Mouse (Mus musculus) lung, postnatal 10 days (tissue): ENCODE data around the gene Ptpdc1.

ENCODE experiments used
- DNase-seq: peaks from one replicate; pipeline ENCODE4 v3.0.0; 2021

Ptpdc1 gene

DNA sequence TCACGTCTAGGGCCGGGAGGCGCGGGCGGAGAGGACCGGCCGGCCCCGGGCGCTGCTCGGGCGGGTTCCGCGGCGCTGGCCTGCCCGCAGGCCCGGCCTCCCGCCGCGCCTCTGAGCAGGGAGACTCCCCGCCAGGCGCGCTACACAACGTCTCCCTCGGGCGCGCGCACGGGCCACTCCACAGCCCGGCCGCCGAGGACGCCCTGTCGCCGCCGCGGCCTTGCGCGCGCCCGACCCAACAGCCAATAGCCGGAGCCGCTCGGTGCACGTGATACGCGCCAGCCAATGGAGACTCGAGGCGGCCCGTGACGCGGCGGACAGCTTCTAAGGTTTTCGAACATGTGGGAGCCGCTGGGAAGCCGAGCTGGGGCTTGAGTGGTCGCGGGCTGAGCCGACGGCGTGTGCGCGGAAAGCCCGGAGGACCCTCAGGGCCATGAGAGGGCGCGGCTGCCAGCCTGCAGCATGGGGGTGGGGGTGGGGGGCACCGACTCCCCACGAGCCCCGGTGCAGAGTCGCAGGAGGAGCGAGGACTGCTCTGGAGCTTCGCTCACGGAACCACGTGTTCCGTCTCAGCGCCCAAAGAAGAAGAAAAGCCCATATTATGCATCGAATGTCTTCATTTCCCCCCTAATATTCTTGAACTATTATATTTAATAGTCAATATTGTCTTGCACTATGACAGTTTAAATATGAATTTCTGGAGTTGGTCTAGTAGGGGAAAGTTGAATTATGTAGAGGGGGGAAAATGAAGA, at the start of gene Ptpdc1:
Gene Ptpdc1, minus strand, starts transcription at position 232 of the 752 bp plus-strand sequence.
- peak; percentile 98 for DNase-seq

DNA sequence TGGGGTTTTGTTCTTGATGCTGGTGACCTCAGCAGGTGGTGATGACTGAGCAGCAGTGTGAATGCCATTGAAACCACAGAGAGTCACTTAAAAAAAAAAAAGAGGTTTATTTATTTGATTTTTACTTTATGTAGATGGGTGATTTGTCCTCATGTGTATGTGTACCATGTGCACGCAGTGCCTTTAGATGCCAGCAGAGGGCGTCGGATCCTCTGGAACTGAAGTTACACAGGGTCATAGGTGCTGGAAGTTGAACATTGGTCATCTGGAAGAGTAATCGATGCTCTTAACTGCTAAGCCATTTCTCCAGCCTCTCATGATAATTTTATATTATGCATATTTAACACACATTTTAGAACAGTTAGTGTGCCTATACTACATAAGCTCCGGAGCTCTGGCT, 49.1 kb upstream of the Ptpdc1 start:
- DNase-seq = no peak

DNA sequence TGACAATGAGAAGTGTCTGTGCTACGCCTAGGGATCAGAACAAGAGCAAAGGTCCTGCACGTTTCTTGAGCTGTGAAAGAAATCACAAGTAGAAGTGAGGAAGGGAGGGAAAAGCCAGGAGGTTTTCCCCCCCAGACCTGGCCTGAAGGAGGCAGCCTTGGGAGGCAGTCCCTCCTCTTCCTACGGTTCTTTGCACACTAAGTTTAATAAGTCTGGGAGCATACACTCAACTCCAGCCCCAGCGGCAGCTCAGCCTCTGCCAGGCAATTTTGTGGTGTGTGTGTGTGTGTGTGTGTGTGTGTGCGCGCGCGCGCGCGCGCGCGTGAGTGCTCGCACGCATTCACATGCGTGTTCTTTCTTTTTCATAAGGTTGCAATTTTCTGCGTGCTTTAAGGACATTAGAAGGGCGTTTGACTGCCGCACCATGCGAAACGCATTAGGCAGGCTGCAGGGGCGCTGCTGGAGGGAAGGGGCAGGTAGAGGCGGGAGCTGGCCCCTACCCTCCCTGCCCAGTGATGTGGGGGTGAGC, 46.9 kb upstream of the Ptpdc1 start:
- DNase-seq = no peak

DNA sequence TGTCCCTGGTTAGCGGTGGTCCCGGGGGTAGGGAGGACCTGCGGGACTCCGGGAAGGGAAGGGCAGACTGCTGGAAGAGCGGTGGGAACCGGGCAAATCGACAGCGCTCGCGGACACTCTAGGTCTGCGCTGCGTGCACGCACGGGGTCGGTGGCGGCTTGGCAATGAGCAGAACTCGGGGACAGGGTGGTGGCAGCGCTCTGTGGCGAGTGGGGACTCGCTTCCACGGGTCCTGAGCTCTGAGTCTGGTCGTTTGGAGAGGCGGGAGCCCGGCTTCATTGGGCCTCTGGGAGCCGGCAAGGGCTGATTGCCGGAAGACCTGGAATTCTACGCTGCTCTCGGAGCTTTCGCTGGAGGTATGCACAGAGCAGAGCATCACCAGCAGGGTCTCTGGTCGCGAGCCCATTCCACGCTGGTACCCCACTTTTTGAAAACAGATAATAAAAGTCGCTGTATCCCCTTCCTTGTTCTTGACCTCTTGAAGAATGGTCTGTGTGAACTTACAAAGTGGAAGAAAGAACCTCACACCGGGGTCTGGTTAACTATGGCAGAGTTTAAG, 43.6 kb upstream of the Ptpdc1 start:
- DNase-seq = no peak

DNA sequence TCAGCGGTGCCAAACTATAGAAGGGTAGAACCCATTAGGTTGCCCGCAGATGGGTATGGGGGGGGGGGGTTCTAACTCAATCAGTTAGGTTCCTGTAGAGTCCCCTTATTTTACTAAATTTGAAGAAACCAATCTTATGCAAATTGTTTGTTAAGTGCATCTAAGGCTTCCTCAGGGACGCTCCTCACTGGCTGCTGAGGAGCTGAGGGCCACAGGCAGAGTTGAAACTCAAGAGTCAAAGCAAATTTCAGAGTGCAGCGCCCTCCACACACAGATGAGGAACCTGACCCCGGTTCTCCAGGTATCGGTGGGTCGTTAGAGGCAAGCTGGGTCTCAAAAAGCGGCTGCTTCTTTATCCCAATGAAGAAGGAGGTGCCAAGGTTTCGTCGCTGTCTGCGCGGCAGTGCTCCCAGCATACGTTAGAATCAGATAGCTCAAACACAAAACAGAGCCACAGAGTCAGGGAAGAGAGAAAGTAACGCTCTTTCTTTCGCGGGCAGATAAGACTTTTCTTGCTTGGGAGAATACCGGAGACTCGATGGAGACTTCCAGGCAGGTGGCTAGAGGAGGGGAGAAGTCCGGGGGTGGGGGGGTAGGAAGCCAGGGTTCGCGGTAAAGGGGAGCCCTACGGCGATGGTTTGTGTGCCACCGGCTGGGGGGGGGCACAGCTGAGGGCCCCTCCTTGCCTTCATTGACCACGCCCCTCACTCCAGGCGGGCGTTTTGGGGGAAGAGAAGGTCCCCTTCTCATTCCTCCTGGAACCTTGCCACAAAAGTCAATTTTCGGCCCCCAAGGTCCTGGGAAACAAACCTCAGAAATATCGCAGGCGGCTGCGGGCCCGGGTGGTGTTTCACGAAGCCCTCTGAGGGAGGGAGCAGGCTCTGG, 42.9 kb upstream of the Ptpdc1 start:
- DNase-seq = no peak

DNA sequence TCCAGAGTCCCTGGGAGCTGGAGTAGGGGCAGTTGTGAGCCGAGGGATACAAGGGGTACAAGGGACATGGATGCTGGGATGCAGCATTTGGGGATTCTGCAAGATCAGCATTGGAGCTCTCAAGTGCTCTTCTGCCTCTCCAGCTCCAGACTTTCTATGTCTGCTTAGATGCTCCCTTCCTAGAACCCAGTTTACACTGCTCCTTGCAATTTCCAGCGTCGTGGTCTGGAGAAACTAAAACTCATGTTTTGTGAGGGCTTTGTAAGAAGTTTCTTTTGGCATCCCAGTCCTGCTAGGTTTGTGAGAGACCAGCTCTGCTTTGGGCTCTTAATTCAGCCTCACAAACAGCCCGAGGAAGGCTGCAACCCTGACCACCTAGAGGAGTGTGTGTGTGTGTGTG, 42.0 kb upstream of the Ptpdc1 start:
- DNase-seq = no peak

DNA sequence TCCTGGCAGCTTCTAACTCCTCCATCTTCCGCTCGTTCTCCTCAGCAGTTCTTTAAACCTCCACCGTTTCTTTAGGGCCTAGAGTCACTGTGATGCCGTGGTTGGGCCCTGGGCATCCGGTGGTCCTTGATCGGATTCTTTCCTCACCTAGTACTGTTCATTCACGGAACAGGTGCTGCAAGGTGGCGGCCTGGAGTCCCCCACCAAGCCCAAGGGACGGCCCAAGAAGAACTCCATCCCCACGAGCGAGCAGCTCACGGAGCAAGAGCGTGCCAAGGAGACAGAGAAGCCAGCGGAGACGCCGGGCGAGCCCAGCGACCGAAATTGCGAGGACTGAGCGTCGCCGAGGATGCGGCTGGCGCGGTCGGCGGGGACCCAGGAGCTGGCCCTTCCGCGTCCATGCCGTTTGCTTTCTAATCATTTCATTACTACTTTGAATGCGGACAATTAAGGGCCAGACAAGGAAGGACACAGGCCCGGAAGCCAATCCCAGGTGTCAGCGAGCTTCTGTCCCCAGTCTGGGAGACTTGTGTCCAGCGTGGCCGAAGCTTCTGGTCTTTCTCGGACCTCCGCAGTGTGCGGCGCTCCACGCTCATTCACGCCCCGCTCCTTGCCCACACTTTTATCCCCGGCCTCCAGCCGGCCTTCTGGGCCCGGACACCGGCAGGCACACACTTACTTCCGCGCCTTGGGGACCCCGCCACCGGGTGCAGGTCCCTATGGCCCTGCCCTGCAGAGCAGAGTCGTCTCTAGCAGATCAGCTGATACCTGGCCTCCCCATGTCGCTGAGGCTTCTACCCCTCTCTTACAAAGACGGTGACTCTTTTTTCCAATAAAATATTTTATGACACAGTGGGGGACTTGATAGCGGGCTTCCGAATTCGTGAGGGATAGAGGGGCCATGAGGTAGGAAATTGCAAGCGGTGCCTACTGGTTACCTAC, 40.5 kb upstream of the Ptpdc1 start:
- no peak for DNase-seq

DNA sequence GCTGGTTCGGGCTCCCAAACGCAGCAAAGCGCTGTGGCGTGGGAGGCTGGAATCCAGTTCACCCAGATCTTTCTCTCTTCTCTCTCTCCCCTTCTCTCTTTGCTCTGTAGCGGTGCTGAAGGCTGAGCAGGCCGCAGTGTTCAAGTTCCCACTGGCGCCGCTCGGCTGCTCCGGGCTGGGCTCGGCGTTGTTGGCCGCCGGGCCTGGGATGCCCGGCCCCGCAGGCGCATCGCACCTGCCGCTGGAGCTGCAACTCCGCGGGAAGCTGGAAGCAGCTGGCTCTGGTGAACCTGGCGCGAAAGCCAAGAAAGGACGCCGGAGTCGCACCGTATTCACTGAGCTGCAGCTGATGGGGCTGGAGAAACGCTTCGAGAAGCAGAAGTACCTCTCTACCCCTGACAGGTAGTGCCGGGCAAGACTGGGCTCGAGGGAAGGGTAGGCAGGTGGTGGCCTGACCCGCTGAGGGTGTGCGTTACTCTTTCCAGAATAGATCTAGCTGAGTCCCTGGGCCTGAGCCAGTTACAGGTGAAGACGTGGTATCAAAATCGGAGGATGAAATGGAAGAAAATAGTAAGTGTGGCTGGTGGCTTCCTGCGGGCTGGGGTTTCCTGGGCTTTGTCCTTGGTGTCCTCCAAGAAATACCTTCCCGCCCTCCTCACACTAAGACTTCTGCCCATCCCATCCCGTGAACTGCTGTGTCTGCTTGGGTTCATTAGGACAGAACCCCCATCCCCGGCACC, 39.6 kb upstream of the Ptpdc1 start:
- DNase-seq = no peak

DNA sequence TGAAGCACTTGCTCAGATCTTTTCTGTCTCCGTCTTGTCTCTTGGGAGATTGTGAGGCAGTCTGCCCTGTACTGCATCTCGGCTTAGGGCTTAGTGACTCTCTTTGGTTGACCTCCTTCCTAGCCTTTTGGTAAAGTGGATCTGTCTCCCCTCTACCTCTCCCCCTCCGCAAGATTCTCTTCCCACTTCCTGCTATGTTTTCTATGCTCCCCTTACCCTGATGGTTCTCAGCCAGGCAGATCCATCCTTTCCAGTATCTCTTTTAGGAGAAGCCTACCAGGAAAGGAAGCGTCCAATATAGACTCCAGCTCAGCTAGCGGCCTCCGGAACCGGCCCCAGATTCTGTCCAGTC, 38.5 kb upstream of the Ptpdc1 start:
- no peak for DNase-seq

DNA sequence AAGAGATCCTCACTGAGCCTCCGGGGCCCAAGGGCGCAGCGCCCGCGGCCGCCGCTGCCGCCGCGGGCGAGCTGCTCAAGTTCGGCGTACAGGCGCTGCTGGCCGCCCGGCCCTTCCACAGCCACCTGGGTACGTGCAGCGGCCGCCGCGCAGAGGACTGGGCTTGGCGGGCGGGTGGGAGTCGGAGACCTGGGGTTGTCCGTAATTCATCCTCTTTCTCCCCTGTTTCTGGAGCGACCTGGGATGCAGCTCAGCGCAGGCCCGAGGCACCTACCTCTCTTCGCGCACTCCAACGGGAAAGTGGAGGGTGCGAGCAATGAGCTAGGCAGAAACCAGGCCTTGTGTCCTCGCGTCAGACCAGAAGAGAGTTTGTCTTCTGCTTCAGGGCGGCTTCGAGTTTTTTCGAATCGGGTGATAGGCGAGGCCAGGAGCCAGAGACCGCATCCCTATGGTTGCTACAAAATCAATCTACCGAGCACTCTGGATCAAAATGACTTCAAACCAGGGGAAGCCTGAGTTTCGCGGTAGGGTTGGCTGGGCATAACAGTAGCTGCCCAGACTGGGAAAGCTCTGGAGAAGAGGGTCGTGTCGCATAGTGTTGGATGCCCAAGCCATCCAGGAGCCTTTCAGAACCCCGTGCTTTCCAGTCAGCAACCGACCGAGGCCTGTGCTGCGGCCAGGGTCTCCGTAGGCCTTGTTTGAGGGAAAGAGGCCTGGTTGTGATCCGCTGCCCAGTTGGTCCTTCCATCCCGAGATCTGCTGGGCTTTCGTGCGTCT, 37.9 kb upstream of the Ptpdc1 start:
- no peak for DNase-seq

DNA sequence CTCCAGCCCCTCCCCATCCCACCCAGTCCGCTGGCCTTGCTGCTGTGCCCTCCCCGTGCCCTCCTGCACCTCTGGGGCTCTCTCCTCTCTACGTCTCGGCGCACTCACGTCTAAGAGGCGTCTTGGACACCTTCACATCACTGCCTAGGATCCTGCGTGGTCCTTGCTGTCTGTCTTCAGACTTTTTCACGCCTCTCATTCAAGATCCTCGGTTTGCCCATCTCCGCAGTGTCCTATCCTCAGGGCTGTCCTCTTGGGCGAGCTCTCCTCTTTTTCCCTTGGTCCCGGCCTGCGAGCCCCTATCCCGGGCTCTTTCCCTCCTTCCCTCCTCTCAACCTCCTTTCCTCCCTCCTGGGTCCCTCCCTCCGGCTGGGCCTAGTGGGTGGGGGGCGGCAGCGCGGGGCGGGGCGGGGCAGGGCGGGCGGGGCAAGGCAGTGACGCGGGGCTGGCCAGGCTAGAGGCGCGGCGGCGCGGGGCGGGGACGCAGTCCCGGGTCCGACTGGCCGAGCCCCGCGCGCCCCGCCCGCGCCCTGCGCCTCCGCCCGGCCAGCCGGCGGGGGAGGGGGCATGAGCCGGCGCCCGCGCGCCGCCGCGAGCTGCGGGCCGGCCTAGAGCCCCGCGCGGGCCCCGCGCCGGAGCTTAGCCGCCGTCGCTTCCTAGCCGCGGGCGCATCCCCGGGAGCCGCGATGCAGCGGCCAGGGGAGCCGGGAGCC, 37.1 kb upstream of the Ptpdc1 start, which contains the start of gene Barx1:
Gene Barx1, plus strand, starts transcription at position 568 of the 713 bp plus-strand sequence.
- no peak for DNase-seq

DNA sequence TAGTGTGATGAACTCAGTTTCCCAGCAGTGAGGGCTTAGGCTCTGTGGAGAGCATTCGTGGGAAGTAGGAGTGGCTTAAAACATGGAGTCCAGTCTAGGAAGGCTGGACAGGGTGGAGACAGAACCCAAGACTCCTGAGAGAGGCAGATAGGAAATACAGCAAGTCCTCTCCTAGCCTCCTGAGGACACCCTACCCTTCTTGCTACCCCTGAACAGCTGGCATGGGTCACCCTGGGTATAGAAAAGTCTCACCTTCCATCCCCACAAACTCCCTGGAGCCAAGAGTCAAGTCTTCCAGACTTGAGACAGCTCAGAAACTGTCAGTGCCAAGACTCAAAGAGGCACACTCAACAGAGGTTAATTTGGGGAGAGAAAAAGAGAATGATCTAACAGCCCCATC, 36.1 kb upstream of the Ptpdc1 start:
- DNase-seq = no peak

DNA sequence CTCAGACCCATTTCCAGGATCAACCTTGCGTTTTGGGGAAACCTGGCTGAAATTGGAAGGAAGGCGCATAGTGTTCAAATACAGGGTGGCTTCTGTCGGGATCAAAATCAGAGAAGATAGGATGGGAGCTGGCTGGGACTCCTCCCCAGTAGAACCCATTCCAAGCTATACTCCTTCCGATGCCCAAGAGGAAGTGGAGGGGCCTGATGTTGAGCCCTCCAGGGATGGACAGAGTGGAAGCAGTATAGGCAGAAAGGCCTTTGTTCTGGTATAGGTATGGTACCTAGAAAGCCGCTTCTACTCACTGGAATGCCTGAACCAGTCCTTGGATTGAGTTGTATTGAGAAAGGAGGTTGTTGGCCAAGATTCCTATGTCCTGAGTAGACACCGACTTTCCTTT, 35.3 kb upstream of the Ptpdc1 start:
- DNase-seq = no peak

DNA sequence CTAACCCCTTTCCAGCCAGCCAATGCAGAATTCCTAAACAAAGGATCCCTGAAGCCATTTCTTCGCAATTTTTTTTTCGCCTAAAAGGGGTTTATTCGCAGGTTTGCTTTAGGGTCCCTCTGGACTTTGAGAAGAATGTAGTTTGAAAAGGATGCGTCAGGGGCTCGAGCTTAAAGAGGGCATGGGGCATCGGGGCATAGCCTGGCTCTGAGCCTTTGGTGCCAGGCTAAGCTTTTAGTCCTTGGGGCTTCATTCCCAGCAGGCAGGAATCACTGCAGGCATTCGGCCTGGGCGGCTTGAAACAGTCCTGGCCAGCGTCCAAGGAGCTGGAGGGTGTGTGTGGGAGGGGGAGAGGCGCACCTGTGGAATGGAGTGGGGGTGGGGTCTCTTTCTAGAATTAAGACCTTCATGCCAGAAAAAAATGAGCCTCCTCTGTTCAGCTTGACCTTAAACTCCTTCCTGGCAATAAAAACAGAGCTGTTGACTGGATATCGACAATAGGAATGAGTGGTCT, 34.8 kb upstream of the Ptpdc1 start:
- no peak for DNase-seq

DNA sequence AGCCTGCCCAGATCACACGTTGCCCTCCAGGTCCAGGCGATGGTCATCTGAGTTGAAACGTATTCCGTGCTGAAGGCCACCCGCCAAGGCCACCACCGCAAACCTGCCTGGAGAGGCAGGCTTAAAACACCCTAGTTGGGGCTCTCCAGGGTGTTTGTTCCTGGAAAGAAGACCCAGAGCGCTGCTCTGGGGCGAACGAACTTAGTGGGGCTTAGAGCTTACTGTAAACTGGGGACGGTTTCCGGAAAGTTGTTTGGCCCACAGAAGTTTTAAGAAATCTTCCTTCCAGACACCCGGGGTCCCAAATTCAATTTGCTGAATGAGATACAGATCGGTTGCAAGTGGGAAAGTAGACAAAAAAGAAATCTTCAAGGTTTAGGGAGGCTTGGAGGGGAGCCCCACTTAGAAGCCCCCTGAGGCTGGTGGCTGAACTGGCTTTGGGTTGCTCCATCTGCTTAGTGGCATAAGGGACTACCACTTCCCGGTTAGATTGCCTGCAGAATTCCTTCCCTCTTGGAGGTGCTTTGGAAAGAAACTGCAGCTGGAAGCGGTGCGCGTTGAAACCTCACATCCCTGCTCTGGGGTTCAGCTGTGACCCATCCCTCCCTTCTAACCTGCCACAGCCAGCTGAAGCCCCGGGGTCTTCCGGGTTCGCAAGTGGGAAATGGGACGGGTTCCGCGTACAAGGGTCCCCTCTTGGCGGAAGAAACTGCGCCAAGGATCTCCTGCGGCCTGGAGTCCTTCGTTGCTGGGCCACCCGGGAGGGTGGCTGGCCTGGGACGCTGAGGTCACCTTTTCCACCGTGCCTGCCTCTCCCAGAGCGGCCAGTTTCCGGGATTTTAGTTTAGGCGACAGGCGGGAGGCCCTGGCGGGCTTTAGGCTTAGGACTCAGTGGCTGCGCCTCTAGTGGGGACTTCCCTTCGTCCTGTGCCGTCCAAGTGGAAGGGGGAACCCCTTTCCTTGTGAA, 34.1 kb upstream of the Ptpdc1 start:
- DNase-seq = peak; percentile 32

DNA sequence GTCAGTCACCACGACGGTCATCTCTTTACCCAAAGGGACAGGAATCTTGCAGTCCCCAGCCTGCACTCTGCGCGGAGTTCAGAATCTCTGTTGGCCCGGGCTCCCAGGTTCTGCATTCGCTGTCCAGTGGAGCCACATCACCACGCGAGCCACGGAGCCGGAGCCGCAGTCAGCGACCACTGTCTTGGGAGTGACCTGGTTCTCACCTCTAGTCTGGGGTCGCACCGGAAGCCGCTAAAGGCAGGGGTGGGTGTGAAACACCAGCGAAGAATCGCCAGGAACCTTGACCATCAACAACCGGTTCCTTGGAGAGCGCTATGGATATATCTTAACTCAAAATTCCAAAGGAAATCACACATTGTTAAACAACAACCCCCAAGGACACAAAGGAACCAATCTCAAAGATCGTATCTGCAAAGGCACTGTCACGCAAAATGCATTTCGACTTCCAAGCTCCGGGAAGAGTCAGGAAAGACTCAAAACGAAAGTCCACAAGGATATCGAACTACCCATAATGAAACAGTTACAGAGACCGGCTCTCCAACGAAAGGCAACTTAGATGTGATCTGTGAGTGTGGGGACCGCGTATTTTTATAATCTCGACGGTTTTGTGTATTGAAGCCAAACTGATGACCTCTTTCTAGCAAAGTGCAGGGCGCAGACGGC, 33.3 kb upstream of the Ptpdc1 start:
- DNase-seq = no peak

DNA sequence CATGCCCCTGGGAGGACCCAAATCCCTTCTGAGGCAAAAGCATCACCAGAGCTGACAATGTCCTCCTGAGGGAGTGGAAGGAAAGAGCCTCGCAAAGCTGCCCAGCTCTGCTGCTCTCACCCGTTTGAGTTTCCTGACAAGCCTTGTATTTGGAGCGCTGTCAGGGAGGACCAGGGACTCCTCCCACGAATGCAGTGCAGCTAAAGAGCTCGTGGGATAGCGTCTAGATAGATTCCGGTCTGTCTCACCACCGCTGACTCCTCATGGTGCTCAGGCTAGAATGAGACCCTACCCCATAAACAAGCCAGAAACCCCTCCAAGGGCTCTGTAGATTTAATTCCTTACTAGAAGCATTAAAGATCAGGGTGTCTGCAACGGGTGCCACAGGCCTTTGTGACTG, 32.3 kb upstream of the Ptpdc1 start:
- no peak for DNase-seq

DNA sequence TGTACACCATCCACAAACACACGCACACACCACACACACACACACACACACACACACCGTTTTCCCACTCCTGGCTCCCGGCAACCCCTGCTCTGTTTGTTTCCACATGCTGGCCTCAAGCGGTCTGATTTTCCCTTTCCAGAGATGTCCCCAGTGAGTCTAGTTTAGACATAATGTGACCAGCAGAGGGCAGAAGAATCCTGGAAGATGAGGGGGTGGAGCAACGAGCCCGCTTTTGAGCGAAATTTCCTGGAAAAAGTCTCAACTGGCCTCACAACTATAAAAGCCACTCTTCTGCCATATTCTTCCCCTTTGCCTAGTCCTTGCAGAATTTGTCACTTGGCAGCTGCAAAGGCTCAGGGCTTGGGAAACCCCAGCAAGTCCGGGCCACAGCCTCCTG, 30.2 kb upstream of the Ptpdc1 start:
- peak; percentile 87 for DNase-seq
